Mouse (Mus musculus) C2C12 (cell line): ENCODE measurements around the gene Tmem72.

Source experiments
- CEBPB ChIP-seq: IDR thresholded peaks from one replicate; pipeline ENCODE4 v1.6.1; 2011; ENCODE audit warnings: low read depth, mild to moderate bottlenecking, control low read depth, moderate library complexity
- CTCF ChIP-seq: IDR thresholded peaks from one replicate; pipeline ENCODE4 v1.5.1; 2011; ENCODE audit not compliant: control insufficient read depth, insufficient read depth, insufficient read length
- FOSL1 ChIP-seq: IDR thresholded peaks from one replicate; pipeline ENCODE4 v1.8.0; 2011; ENCODE audit warnings: mild to moderate bottlenecking, low read length; ENCODE audit not compliant: poor library complexity, insufficient read depth, severe bottlenecking
- MAX ChIP-seq: IDR thresholded peaks from one replicate; pipeline ENCODE4 v1.6.1; 2011; ENCODE audit warnings: mild to moderate bottlenecking, control low read depth
- MYOD1 ChIP-seq: IDR thresholded peaks from one replicate; pipeline ENCODE4 v1.6.1; 2011; ENCODE audit warnings: low read depth; ENCODE audit not compliant: control insufficient read depth, insufficient read length
- MYOG ChIP-seq: IDR thresholded peaks from one replicate; pipeline ENCODE4 v1.6.1; 2011; ENCODE audit not compliant: control insufficient read depth, insufficient read length; ENCODE audit errors: extremely low read depth
- USF1 ChIP-seq: IDR thresholded peaks from one replicate; pipeline ENCODE4 v1.6.1; 2011; ENCODE audit warnings: low read depth, mild to moderate bottlenecking, control low read depth, moderate library complexity

DNA sequence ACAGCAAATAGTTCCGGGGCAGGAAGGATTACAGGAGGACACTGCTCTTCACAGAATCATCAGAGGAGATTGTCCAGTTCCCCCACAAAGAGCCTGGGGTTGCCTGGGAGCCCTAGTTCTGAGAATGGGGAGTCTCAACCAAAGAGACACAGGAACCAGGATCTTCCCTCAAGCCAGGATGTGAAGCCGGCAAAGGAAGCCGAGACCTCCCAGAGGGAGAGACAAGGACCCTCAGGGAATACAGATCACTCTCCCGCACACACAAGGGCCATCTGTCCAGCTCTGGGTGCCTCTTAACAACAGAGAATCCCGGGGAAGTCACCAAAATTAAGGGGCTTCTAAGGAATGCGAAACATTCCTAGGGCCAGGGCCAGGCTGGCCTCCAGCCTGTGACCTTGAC, 39.4 kb downstream of the Tmem72 start:
- TF ChIP-seq CTCF (no peak), MAX (no peak), USF1 (no peak), FOSL1 (no peak), MYOD1 (no peak), CEBPB (no peak), MYOG (no peak)
